Mouse (Mus musculus) CH12.LX (cell line): Measurements from ENCODE around the gene 5031439G07Rik. TPM values are rescaled to one million over a fixed set of nuclear protein-coding genes. Genes with fewer than 3 reads are reported as not detected.

Experiments used
- DNase-seq: peaks from one replicate; pipeline ENCODE4 v3.0.0-alpha.2; 2013; ENCODE audit errors: extremely low read depth
- H3K27ac ChIP-seq: 2 replicates; pipeline ENCODE4 v1.5.1; 2012; ENCODE audit warnings: low read depth, mild to moderate bottlenecking, control low read depth, moderate library complexity; ENCODE audit not compliant: insufficient read depth
- H3K27me3 ChIP-seq: replicated peaks from 2 replicates; pipeline ENCODE3; 2012; ENCODE audit warnings: inconsistent platforms
- H3K36me3 ChIP-seq, 2 experiments: replicated peaks in 1 of 2; 2 replicates each; pipeline versions ENCODE3 to v1.6.1; 2012; ENCODE audit warnings: inconsistent platforms in 1 of 2, low read length in 1 of 2, mild to moderate bottlenecking in 1 of 2, mixed read lengths in 1 of 2, moderate library complexity in 1 of 2; ENCODE audit not compliant: control insufficient read depth in 1 of 2, insufficient read depth in 1 of 2
- H3K4me1 ChIP-seq, 2 experiments: 2 replicates each; pipeline ENCODE4 v1.6.1; 2012; ENCODE audit warnings: inconsistent platforms in 1 of 2, moderate library complexity in 1 of 2; ENCODE audit not compliant: insufficient read depth in 2 of 2, control insufficient read depth in 1 of 2
- H3K4me2 ChIP-seq: 2 replicates; pipeline ENCODE4 v1.6.1; 2012; ENCODE audit warnings: low read depth, mild to moderate bottlenecking, control low read depth; ENCODE audit not compliant: poor library complexity, insufficient read depth, severe bottlenecking
- H3K4me3 ChIP-seq, 3 experiments: fragments of 150-350 bp in 1 of 3; sonication (generic) in 1 of 3; replicated peaks in 1 of 3; 2 replicates each; pipeline versions ENCODE3 to v1.5.1; 2011 to 2012; ENCODE audit warnings: low read depth in 2 of 3, low read length in 2 of 3, mild to moderate bottlenecking in 2 of 3, moderate library complexity in 2 of 3, control low read depth in 1 of 3, improper control_type of control experiment in 1 of 3, inconsistent platforms in 1 of 3, mixed read lengths in 1 of 3; ENCODE audit not compliant: poor library complexity in 1 of 3
- H3K79me2 ChIP-seq: replicated peaks from 2 replicates; pipeline ENCODE4 v1.6.1; 2012; ENCODE audit warnings: mild to moderate bottlenecking, moderate library complexity; ENCODE audit not compliant: control insufficient read depth, poor library complexity, insufficient read depth, severe bottlenecking; ENCODE audit errors: extremely low read depth
- H3K9ac ChIP-seq: 2 replicates; pipeline ENCODE4 v1.6.1; 2012; ENCODE audit warnings: low read depth, mild to moderate bottlenecking, control low read depth, moderate library complexity; ENCODE audit not compliant: insufficient read depth
- H3K9me3 ChIP-seq: replicated peaks from 2 replicates; pipeline ENCODE3; 2012; ENCODE audit warnings: low read length, inconsistent platforms, mixed read lengths
- JUN ChIP-seq: IDR thresholded peaks from 2 replicates; pipeline ENCODE4 v1.6.1; 2011; ENCODE audit warnings: low read depth, mild to moderate bottlenecking, low read length, improper control_type of control experiment, moderate library complexity; ENCODE audit not compliant: insufficient read depth
- JUND ChIP-seq: conservative IDR thresholded peaks from 2 replicates; pipeline ENCODE4 v1.6.1; 2011; ENCODE audit warnings: low read depth, low read length, improper control_type of control experiment
- KAT2A ChIP-seq: IDR thresholded peaks from 2 replicates; pipeline ENCODE4 v1.6.1; 2012; ENCODE audit warnings: low read length, improper control_type of control experiment, inconsistent platforms; ENCODE audit not compliant: insufficient replicate concordance
- MAZ ChIP-seq: IDR thresholded peaks from 2 replicates; pipeline ENCODE4 v1.6.1; 2012; ENCODE audit warnings: low read depth, mild to moderate bottlenecking, inconsistent platforms, low read length, improper control_type of control experiment, moderate library complexity
- MXI1 ChIP-seq: IDR thresholded peaks from 2 replicates; pipeline ENCODE4 v1.6.1; 2011; ENCODE audit warnings: mild to moderate bottlenecking, low read depth, low read length, improper control_type of control experiment
- POLR2A ChIP-seq: IDR thresholded peaks from 2 replicates; pipeline ENCODE4 v1.6.1; 2011; ENCODE audit warnings: low read depth, mild to moderate bottlenecking, improper control_type of control experiment, low read length
- POLR2AphosphoS2 ChIP-seq: IDR thresholded peaks from 2 replicates; pipeline ENCODE4 v1.6.1; 2011; ENCODE audit warnings: low read depth, low read length, improper control_type of control experiment
- SIN3A ChIP-seq: IDR thresholded peaks from 2 replicates; pipeline ENCODE4 v1.6.1; 2012; ENCODE audit warnings: low read length, improper control_type of control experiment, inconsistent platforms
- TCF12 ChIP-seq: IDR thresholded peaks from 2 replicates; pipeline ENCODE4 v1.6.1; 2014; ENCODE audit warnings: low read depth, mild to moderate bottlenecking, inconsistent platforms, low read length, improper control_type of control experiment
- UBTF ChIP-seq: IDR thresholded peaks from 2 replicates; pipeline ENCODE4 v1.6.1; 2012; ENCODE audit warnings: low read depth, mild to moderate bottlenecking, inconsistent platforms, low read length, improper control_type of control experiment, moderate library complexity
- USF2 ChIP-seq: conservative IDR thresholded peaks from 2 replicates; pipeline ENCODE4 v1.6.1; 2011; ENCODE audit warnings: low read depth, low read length, improper control_type of control experiment
- ZC3H11A ChIP-seq: IDR thresholded peaks from 2 replicates; pipeline ENCODE4 v1.6.1; 2012; ENCODE audit warnings: low read depth, mild to moderate bottlenecking, inconsistent platforms, low read length, improper control_type of control experiment
- dilution Hi-C: fragments of 300-500 bp; cut with MboI; formaldehyde crosslinking; loops from 2 replicates; pipeline ENCODE4 v1.14.3; 2020; ENCODE audit warnings: low sequenced_read_pairs; ENCODE audit not compliant: extremely low pct_unique_long_range_greater_than_20kb, extremely low pct_ligation_motif_present
- in situ Hi-C: fragments of 300-500 bp; cut with MboI; formaldehyde crosslinking; loops from 3 replicates; pipeline ENCODE4 v1.14.3; 2019; ENCODE audit warnings: low sequenced_read_pairs, low pct_ligation_motif_present, low pct_unique_long_range_greater_than_20kb, mixed read lengths
- polyA plus RNA-seq: library from polyadenylated mRNA; unstranded; fragments of >175 nt; gene quantifications from 2 replicates; pipeline ENCODE4 v1.2.1, GENCODE M21; 2012; ENCODE audit warnings: low read depth; ENCODE audit not compliant: insufficient read length
- total RNA-seq, 2 experiments: library from RNA; depleted of rRNA; stranded (reverse); fragments of 300-350 nt in 1 of 2; fragments of >200 nt in 1 of 2; gene quantifications; 2 replicates each; pipeline ENCODE4 v1.2.3; 2012 to 2014

The 5031439G07Rik gene
- total and polyA plus RNA-seq, 3 experiments = 8.6 to 26.0 (median 10.9) TPM

DNA sequence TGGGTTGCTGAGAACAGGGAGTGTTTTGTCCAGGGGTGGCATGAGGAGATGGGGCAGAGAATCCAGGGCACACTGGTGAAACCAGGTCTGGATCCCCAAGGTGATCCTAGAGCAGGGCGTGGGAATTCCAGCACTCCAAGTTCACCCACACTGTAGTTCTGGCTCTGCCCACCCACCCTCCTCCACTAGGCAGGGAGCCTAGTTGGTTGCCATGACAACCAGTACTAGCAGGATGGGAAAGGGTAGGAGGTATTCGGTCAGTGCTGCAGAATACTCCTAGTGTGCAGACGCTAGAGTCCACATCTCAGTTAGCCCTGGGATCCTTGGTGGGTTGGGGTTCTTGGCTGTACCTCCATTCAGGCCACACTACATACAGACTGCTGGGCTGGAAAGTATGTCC lies 30.5 kb downstream of the 5031439G07Rik start:
- dilution Hi-C loops (no loop called here), in situ Hi-C loops (no loop called here)
- Histone ChIP-seq H3K9ac (no peak overlapping the region), H3K4me2 (no peak overlapping the region), H3K36me3 (peaks cover 0 to 65% of the 10 kb centered on the region in 2 experiments), H3K9me3 (no peaks in the 10 kb centered on the region), H3K4me3 (no peak overlapping the region), H3K27me3 (no peaks in the 10 kb centered on the region), H3K79me2 (no peaks in the 10 kb centered on the region), H3K4me1 (peaks cover 12 to 22% of the 10 kb centered on the region in 2 experiments; a peak in 3 of 4 replicates), H3K27ac (no peak overlapping the region)
- DNase-seq = no peak
- TF ChIP-seq SIN3A = no peak
- no peak for TF ChIP-seq POLR2AphosphoS2
- no peak for TF ChIP-seq JUN
- no peak for TF ChIP-seq MXI1
- TF ChIP-seq, all 38 proteins: peak for 0

DNA sequence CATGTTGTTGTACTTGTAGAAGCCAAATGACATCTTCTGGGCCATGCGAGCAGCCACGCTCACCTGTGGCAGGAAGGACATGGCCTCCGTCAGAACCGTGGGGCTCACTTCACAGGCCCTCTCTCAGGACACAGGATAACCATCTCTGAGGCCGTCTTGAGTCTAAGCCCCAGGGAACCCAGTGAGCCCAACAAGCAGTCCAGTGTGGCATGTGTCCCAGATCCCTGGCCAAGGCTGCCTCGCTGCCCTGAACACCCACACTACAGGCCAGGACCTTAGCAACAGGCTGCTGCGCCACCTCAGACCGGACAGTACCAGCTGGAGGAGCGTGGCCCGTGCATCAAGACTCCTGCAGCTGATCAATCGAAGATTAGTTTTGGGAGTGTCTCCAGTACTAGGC lies 35.1 kb downstream of the 5031439G07Rik start:
- peaks cover 8 to 90% of the 10 kb centered on the region in 2 experiments for H3K36me3 ChIP-seq
- H3K9me3 ChIP-seq = no peaks in the 10 kb centered on the region
- H3K4me2 ChIP-seq = no peak overlapping the region
- dilution Hi-C loops (no loop called here), in situ Hi-C loops (no loop called here)
- no peak for TF ChIP-seq MAZ
- TF ChIP-seq UBTF = no peak
- TF ChIP-seq JUND = no peak
- TF ChIP-seq ZC3H11A = no peak
- no peak for TF ChIP-seq USF2
- no peak for DNase-seq
- H3K4me3 ChIP-seq = no peak overlapping the region
- H3K4me1 ChIP-seq = peaks cover 2 to 11% of the 10 kb centered on the region in 2 experiments; a peak in 1 of 4 replicates
- H3K9ac ChIP-seq = no peak overlapping the region
- H3K27ac ChIP-seq = no peak overlapping the region
- no peaks in the 10 kb centered on the region for H3K27me3 ChIP-seq
- H3K79me2 ChIP-seq = no peaks in the 10 kb centered on the region

DNA sequence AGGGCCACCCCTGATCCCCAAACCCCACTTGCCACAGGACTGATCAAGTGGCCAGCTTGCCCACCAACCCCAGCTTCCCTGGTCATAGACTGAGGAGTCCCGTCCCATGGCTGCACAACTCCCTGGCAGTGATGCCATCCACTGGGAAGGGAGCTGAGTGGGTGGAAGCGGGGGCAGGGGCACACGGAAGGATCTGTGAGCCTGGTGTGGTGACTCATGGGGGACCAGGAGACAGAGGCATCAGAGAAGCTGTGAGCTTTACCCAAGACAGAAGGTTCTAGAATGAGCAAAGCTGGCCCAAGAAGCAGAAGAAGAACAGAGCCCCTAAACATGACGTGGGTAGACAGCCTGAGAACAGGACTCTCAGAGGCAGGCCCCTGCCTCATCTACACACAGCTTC lies 38.3 kb downstream of the 5031439G07Rik start:
- H3K4me2 ChIP-seq = no peak overlapping the region
- TF ChIP-seq KAT2A (no peak), UBTF (no peak), TCF12 (no peak), POLR2A (no peak)
- H3K36me3 ChIP-seq = peaks cover 8 to 83% of the 10 kb centered on the region in 2 experiments
- H3K4me1 ChIP-seq = peaks cover 2 to 11% of the 10 kb centered on the region in 2 experiments; a peak in 2 of 4 replicates
- in situ Hi-C loops = no loop called here
- H3K4me3 ChIP-seq = no peak overlapping the region
- no peak overlapping the region for H3K27ac ChIP-seq
- no peaks in the 10 kb centered on the region for H3K9me3 ChIP-seq
- dilution Hi-C loops = no loop called here
- H3K79me2 ChIP-seq = no peaks in the 10 kb centered on the region
- H3K27me3 ChIP-seq = no peaks in the 10 kb centered on the region
- no peak for DNase-seq
- no peak overlapping the region for H3K9ac ChIP-seq
